Mouse (Mus musculus) E14TG2a.4 (cell line): ENCODE data around the gene Zfp184.
A peak's percentile ranks its signal among the peaks of the same experiment; 100 is the strongest.
"Not testable (repeated sequence)": the region's sequence is repeated elsewhere in the genome, so short reads cannot be mapped to it uniquely, and the experiment has no call there.

ENCODE experiments used
- H3K27me3 ChIP-seq: 2 replicates; pipeline ENCODE4 v1.6.1; 2014; ENCODE audit warnings: low read length, control low read depth; ENCODE audit not compliant: insufficient read depth
- H3K36me3 ChIP-seq: 2 replicates; pipeline ENCODE4 v1.6.1; 2014; ENCODE audit warnings: low read length, control low read depth; ENCODE audit not compliant: insufficient read depth
- H3K4me1 ChIP-seq: replicated peaks from 2 replicates; pipeline ENCODE4 v1.6.1; 2014; ENCODE audit warnings: low read depth, low read length, control low read depth
- H3K4me3 ChIP-seq: replicated peaks from 2 replicates; pipeline ENCODE4 v1.5.1; 2014; ENCODE audit warnings: mild to moderate bottlenecking, low read length
- H3K9me3 ChIP-seq: 2 replicates; pipeline ENCODE4 v1.6.1; 2014; ENCODE audit warnings: low read length, control low read depth
- CTCF ChIP-seq: conservative IDR thresholded peaks from 2 replicates; pipeline ENCODE4 v1.5.1; 2014; ENCODE audit warnings: low read length
- NANOG ChIP-seq: IDR thresholded peaks from 2 replicates; pipeline ENCODE4 v1.6.1; 2014; ENCODE audit warnings: borderline replicate concordance, low read length, mixed read lengths
- POU5F1 ChIP-seq: IDR thresholded peaks from 2 replicates; pipeline ENCODE4 v1.6.1; 2014; ENCODE audit warnings: low read length, borderline replicate concordance

Gene Zfp184

GRCm38 (mm10) chr13:21944926-21945740, at the start of gene Zfp184:
Gene Zfp184 (plus strand): TSS chr13:21945094.
- Histone ChIP-seq H3K4me1 (peaks cover 21% of the 10 kb centered on the region), H3K36me3 (peaks cover 22% of the 10 kb centered on the region), H3K27me3 (no peaks in the 10 kb centered on the region), H3K4me3 (peak within 1 kb of the TSS; percentile 92), H3K9me3 (no peaks in the 10 kb centered on the region)
- no peak for TF ChIP-seq POU5F1
- no peak for TF ChIP-seq CTCF
- TF ChIP-seq NANOG, result no peak

DNA sequence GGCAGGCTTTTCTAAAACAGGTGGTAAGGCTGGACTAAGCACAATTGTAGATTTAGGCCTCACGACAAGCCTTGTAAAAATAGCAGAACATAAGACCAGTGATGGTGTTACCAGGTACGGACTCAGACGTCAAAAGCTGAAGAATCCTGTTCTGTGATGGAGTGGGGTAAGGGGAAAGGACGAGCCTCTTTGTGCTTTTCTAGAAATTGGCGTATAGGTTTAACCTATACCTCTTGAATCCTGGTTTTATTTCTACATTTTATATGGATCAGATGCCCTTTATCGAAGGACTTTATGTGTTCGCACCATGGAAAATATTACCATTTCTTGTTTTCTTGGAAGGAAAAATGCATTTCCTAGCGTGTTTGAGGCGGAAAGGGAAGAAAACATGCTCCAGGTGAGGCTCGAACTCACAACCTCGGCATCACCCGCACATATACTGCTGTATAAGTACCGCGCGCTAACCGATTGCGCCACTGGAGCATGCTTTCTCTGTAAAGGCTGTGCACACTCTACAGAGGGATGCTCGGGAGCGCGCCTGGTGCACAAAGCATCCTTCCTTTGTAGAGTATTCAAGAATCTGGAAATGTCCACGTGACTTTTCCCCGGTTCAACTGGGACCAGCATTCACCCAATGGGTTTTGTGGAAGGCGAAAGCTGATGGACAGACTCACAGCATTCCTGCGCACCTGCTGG, 48.2 kb upstream of the Zfp184 start:
- Histone ChIP-seq H3K27me3 (no peaks in the 10 kb centered on the region), H3K36me3 (no peaks in the 10 kb centered on the region), H3K4me1 (peaks cover 9% of the 10 kb centered on the region), H3K4me3 (peak overlapping the region; percentile 89), H3K9me3 (peaks cover 31% of the 10 kb centered on the region)
- no peak for TF ChIP-seq NANOG
- TF ChIP-seq POU5F1, result no peak
- TF ChIP-seq CTCF, result no peak

- peaks cover 9% of the 10 kb centered on the region for H3K4me1 ChIP-seq
- no peak for TF ChIP-seq CTCF
- TF ChIP-seq NANOG, result no peak
- TF ChIP-seq POU5F1, result no peak
- no peaks in the 10 kb centered on the region for H3K36me3 ChIP-seq
- no peaks in the 10 kb centered on the region for H3K27me3 ChIP-seq
- peaks cover 36% of the 10 kb centered on the region for H3K9me3 ChIP-seq
- H3K4me3 ChIP-seq, result peak overlapping the region; percentile 89
Measured at GRCm38 (mm10) chr13:21897245-21897634, 47.7 kb upstream of the Zfp184 start.

GRCm38 (mm10) chr13:21900870-21901565, 43.9 kb upstream of the Zfp184 start:
- Histone ChIP-seq H3K9me3 (peaks cover 36% of the 10 kb centered on the region), H3K4me1 (peaks cover 31% of the 10 kb centered on the region)
- H3K36me3 ChIP-seq, H3K4me3 ChIP-seq, H3K27me3 ChIP-seq: not testable (repeated sequence)
- TF ChIP-seq POU5F1, result 0 out of 2 replicates have a peak, but pooled peaks have one; percentile 40

DNA sequence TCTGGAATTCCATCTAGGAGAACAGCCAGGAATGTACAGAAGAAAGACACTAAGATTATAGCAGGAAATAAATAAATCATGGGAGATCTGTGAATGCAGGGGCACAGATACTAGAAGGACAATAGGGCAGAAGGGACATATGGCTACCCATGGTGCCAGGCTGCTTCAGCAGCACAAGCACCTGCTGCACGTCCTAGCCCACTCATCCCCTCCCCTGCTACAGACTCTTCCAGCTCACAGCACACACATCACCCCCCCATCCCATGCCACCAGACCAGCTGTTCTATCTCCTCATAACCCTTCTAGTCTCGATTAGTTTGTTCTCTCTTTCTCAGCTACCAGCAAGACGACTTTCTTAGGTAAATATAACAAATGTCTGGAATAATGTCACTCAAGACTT, 41.4 kb upstream of the Zfp184 start:
- no peak overlapping the region for H3K4me3 ChIP-seq
- no peaks in the 10 kb centered on the region for H3K27me3 ChIP-seq
- peaks cover 42% of the 10 kb centered on the region for H3K4me1 ChIP-seq
- no peak for TF ChIP-seq NANOG
- H3K36me3 ChIP-seq, result no peaks in the 10 kb centered on the region
- peaks cover 36% of the 10 kb centered on the region for H3K9me3 ChIP-seq

GRCm38 (mm10) chr13:21904090-21904489, 40.8 kb upstream of the Zfp184 start:
- peaks cover 44% of the 10 kb centered on the region for H3K4me1 ChIP-seq
- peaks cover 34% of the 10 kb centered on the region for H3K9me3 ChIP-seq
- H3K27me3 ChIP-seq, H3K4me3 ChIP-seq, H3K36me3 ChIP-seq: not testable (repeated sequence)

- H3K4me3 ChIP-seq, result peak overlapping the region; percentile 77
- no peak for TF ChIP-seq POU5F1
- TF ChIP-seq CTCF, result no peak
Measured at GRCm38 (mm10) chr13:21906301-21906700, 38.6 kb upstream of the Zfp184 start.

DNA sequence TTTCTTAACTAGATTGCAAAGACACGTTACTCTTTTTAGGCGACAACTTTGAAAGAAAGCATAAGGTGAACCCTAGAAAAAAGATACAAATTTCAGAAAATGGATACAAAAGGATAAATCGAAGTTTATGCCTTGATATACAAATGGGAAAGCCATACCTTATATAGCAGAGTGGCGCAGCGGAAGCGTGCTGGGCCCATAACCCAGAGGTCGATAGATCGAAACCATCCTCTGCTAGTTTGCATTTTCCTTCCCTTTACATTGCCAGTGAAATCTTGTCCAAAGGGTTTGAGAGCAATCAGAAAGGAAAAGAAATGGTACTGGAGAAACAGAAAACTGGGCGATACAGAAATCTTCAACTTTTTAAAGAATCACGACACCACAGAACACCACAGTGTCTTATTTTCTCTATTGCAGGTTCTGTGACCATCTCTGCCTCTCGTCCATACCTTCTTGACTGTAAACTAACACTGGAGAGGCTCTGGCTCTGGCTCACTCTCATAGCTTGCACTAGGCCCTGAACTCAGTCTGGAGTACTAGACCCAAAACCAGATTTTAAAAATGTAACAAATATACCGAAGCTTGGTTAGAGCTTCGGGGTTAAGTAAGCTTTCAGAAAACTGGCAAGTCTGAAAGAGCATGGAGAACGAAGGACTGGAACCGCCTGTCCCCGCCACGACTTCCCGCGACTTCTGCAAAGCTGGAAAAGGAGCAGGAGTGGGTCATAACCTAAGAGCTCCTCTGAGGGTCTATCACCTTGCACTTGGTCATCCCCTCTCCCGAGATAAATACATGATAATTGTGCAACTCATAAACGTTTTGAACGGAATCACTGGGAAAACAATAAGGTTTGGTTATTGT, 37.7 kb upstream of the Zfp184 start:
- peak overlapping the region; percentile 77 for H3K4me3 ChIP-seq
- no peaks in the 10 kb centered on the region for H3K27me3 ChIP-seq
- no peaks in the 10 kb centered on the region for H3K36me3 ChIP-seq
- peaks cover 3% of the 10 kb centered on the region; the same call in 1 of the 2 replicates for H3K9me3 ChIP-seq
- no peak for TF ChIP-seq NANOG
- no peak for TF ChIP-seq CTCF
- no peak for TF ChIP-seq POU5F1
- peaks cover 69% of the 10 kb centered on the region for H3K4me1 ChIP-seq

More at GRCm38 (mm10) chr13:21906301-21906700, 38.6 kb upstream of the Zfp184 start:
- peaks cover 12% of the 10 kb centered on the region for H3K9me3 ChIP-seq
- peaks cover 63% of the 10 kb centered on the region for H3K4me1 ChIP-seq
- H3K27me3 ChIP-seq, result no peaks in the 10 kb centered on the region
- H3K36me3 ChIP-seq, result no peaks in the 10 kb centered on the region

DNA sequence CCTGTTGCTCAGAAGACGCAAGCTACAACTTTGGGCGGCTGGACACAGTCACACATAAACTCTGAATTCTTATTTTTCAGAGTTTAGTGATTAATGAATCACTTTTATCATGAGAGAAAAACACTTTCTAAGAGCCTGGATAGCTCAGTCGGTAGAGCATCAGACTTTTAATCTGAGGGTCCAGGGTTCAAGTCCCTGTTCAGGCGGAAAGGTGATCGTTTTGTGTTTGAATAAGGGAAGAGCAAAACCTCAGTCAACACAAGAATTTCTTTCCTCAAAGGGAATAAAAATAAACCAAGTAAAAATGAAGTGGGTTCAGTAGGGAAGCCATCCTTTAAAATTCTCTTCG, 37.1 kb upstream of the Zfp184 start:
- H3K36me3 ChIP-seq, H3K9me3 ChIP-seq, H3K27me3 ChIP-seq: not testable (repeated sequence)
- Histone ChIP-seq H3K4me1 (peaks cover 64% of the 10 kb centered on the region), H3K4me3 (peak overlapping the region; percentile 77)
